Comparison of ENCODE assay signal across 23 mouse cellular contexts in the genomic region with DNA sequence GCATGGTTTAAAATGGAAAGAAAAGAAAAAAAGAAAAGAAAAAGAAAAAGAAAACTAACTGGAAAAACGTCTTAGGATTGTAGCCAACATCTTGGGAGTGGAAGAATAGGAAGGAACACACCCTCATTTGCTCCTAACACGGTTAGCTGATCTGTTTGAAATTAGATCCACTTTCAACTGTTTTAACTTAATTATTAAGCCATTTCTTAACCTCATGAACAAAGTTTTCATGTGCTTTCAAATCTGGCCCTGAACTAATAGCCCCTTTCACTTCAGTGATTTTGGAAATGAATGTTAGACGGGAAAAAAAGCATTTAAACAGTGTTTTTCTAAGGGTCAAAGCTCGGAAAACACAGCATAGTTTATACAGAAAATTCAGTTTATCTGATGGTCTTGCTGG.
DNase-seq lines count a peak whose midpoint lies in the region; ATAC-seq lines count a peak whose summit lies in the region.
"Had no signal": no experiment of that assay in that cellular context is flagged by ENCODE, and none has a peak within 500 bp of the region (broad histone marks: within the 10 kb centered on the region; RNA-seq: fewer than 3 reads in every experiment).

No protein-coding gene starts in this region.

- peak; percentile 23 for DNase-seq in embryonic facial prominence, embryonic 14.5 days (ENCODE audit: low spot score)
- DNase-seq in embryonic facial prominence, embryonic 10.5 days (ENCODE audit: low spot score), result no peak
- no peak for DNase-seq in kidney, postnatal 10 days
- peak; percentile 21 for DNase-seq in midbrain, embryonic 11.5 days (ENCODE audit: low spot score, missing footprints)
- DNase-seq: adrenal gland, postnatal 10 days; B cell, adult 2 months; cerebellum, adult 11 months; cerebellum, adult 8-10 months; cerebellum, postnatal 14 days; embryo, embryonic 11 days; gastrocnemius, postnatal 10 days; heart, adult 18-20 months; heart, postnatal 10 days; heart, postnatal 4 days had no signal

- no peak overlapping the region for H3K27ac ChIP-seq in embryonic facial prominence, embryonic 14.5 days (replicated peaks; ENCODE audit: low read depth, low read length)
- H3K27ac ChIP-seq in embryonic facial prominence, embryonic 10.5 days (replicated peaks), result no peak overlapping the region
- H3K27ac ChIP-seq in forebrain, embryonic 15.5 days (replicated peaks), result peak overlapping the region; percentile 73; the same call in 1 of the 2 replicates
- no peak overlapping the region for H3K27ac ChIP-seq in forebrain, embryonic 16.5 days (ENCODE audit: low read length)
- peak overlapping the region; percentile 84 for H3K27ac ChIP-seq in kidney, embryonic 15.5 days
- H3K27ac ChIP-seq in midbrain, embryonic 11.5 days (ENCODE audit: low read depth, low read length), result no peak overlapping the region
- no peak overlapping the region for H3K27ac ChIP-seq in midbrain, embryonic 16.5 days (ENCODE audit: low read length)
- H3K27ac ChIP-seq: embryonic facial prominence, embryonic 12.5 days; heart, embryonic 10.5 days; hindbrain, embryonic 12.5 days had no signal

- ATAC-seq in embryonic facial prominence, embryonic 14.5 days (ENCODE audit: low read depth), result no peak
- ATAC-seq in forebrain, embryonic 15.5 days (replicated peaks), result no peak
- no peak for ATAC-seq in forebrain, embryonic 16.5 days
- ATAC-seq in kidney, embryonic 15.5 days (replicated peaks; ENCODE audit: low FRiP score), result peak; percentile 61
- no peak for ATAC-seq in midbrain, embryonic 11.5 days (ENCODE audit: low FRiP score)
- no peak for ATAC-seq in midbrain, embryonic 16.5 days
- ATAC-seq: CD4-positive, CD25-positive, alpha-beta regulatory T cell, adult 4 months; hindbrain, embryonic 16.5 days had no signal

- H3K9me3 ChIP-seq in embryonic facial prominence, embryonic 14.5 days (ENCODE audit: control insufficient read depth, low read length), result no peaks in the 10 kb centered on the region
- H3K9me3 ChIP-seq in embryonic facial prominence, embryonic 10.5 days, result peaks cover 7% of the 10 kb centered on the region; the same call in 1 of the 2 replicates
- no peaks in the 10 kb centered on the region for H3K9me3 ChIP-seq in forebrain, embryonic 15.5 days
- no peaks in the 10 kb centered on the region for H3K9me3 ChIP-seq in forebrain, embryonic 16.5 days (ENCODE audit: control insufficient read depth, low read length)
- 0 out of 2 replicates have a peak, but pooled peaks cover 4% of the 10 kb centered on the region for H3K9me3 ChIP-seq in kidney, embryonic 15.5 days (replicated peaks)
- no peaks in the 10 kb centered on the region for H3K9me3 ChIP-seq in midbrain, embryonic 11.5 days (ENCODE audit: control insufficient read depth, low read length)
- no peaks in the 10 kb centered on the region for H3K9me3 ChIP-seq in midbrain, embryonic 16.5 days (replicated peaks; ENCODE audit: control insufficient read depth, low read length, poor library complexity, severe bottlenecking)
- H3K9me3 ChIP-seq: embryonic facial prominence, embryonic 12.5 days; heart, embryonic 10.5 days; hindbrain, embryonic 12.5 days had no signal

- H3K4me1 ChIP-seq in embryonic facial prominence, embryonic 14.5 days (ENCODE audit: control insufficient read depth, insufficient read depth, low read length), result peaks cover 15% of the 10 kb centered on the region
- H3K4me1 ChIP-seq in embryonic facial prominence, embryonic 10.5 days, result peaks cover 22% of the 10 kb centered on the region
- H3K4me1 ChIP-seq in forebrain, embryonic 15.5 days, result peaks cover 26% of the 10 kb centered on the region
- peaks cover 10% of the 10 kb centered on the region for H3K4me1 ChIP-seq in forebrain, embryonic 16.5 days (replicated peaks; ENCODE audit: control insufficient read depth, insufficient read depth, low read length)
- H3K4me1 ChIP-seq in kidney, embryonic 15.5 days, result peaks cover 32% of the 10 kb centered on the region
- H3K4me1 ChIP-seq in midbrain, embryonic 11.5 days (ENCODE audit: control insufficient read depth, insufficient read depth, low read length), result no peaks in the 10 kb centered on the region
- H3K4me1 ChIP-seq in midbrain, embryonic 16.5 days (ENCODE audit: control insufficient read depth, insufficient read depth, low read length), result no peaks in the 10 kb centered on the region

- WGBS in embryonic facial prominence, embryonic 14.5 days, result 50% methylated on average over 4 of the region's 4 CpGs
- 69% methylated on average over 4 of the region's 4 CpGs for WGBS in embryonic facial prominence, embryonic 10.5 days
- WGBS in forebrain, embryonic 15.5 days, result 29% methylated on average over 4 of the region's 4 CpGs
- 20% methylated on average over 4 of the region's 4 CpGs for WGBS in forebrain, embryonic 16.5 days
- WGBS in kidney, embryonic 15.5 days, result 43% methylated on average over 4 of the region's 4 CpGs
- 80% methylated on average over 4 of the region's 4 CpGs for WGBS in midbrain, embryonic 11.5 days
- 67% methylated on average over 4 of the region's 4 CpGs for WGBS in midbrain, embryonic 16.5 days

- H3K27me3 ChIP-seq in embryonic facial prominence, embryonic 14.5 days (replicated peaks; ENCODE audit: control insufficient read depth, insufficient read depth, low read length), result no peaks in the 10 kb centered on the region
- no peaks in the 10 kb centered on the region for H3K27me3 ChIP-seq in embryonic facial prominence, embryonic 10.5 days (replicated peaks; ENCODE audit: low read depth, poor library complexity, severe bottlenecking)
- H3K27me3 ChIP-seq in forebrain, embryonic 15.5 days, result no peaks in the 10 kb centered on the region
- no peaks in the 10 kb centered on the region for H3K27me3 ChIP-seq in forebrain, embryonic 16.5 days (replicated peaks; ENCODE audit: control insufficient read depth, insufficient read depth, low read length)
- no peaks in the 10 kb centered on the region for H3K27me3 ChIP-seq in kidney, embryonic 15.5 days
- H3K27me3 ChIP-seq in midbrain, embryonic 11.5 days (ENCODE audit: control insufficient read depth, insufficient read depth, low read length), result no peaks in the 10 kb centered on the region
- H3K27me3 ChIP-seq in midbrain, embryonic 16.5 days (ENCODE audit: control insufficient read depth, insufficient read depth, low read depth, low read length), result no peaks in the 10 kb centered on the region
- H3K27me3 ChIP-seq: embryonic facial prominence, embryonic 12.5 days; hindbrain, embryonic 12.5 days had no signal

- no peak overlapping the region for H3K9ac ChIP-seq in embryonic facial prominence, embryonic 14.5 days (ENCODE audit: low read depth, low read length)
- H3K9ac ChIP-seq in forebrain, embryonic 15.5 days (replicated peaks), result no peak overlapping the region
- no peak overlapping the region for H3K9ac ChIP-seq in forebrain, embryonic 16.5 days (replicated peaks; ENCODE audit: low read depth, low read length)
- no peak overlapping the region for H3K9ac ChIP-seq in kidney, embryonic 15.5 days
- H3K9ac ChIP-seq in midbrain, embryonic 11.5 days (ENCODE audit: low read length), result no peak overlapping the region
- H3K9ac ChIP-seq in midbrain, embryonic 16.5 days (ENCODE audit: low read depth, low read length), result no peak overlapping the region
- H3K9ac ChIP-seq: embryonic facial prominence, embryonic 12.5 days; hindbrain, embryonic 12.5 days had no signal

- no peak overlapping the region for H3K4me2 ChIP-seq in embryonic facial prominence, embryonic 14.5 days (ENCODE audit: low read depth, low read length)
- H3K4me2 ChIP-seq in forebrain, embryonic 15.5 days (replicated peaks), result no peak overlapping the region
- no peak overlapping the region for H3K4me2 ChIP-seq in forebrain, embryonic 16.5 days (ENCODE audit: low read length)
- H3K4me2 ChIP-seq in kidney, embryonic 15.5 days, result no peak overlapping the region
- no peak overlapping the region for H3K4me2 ChIP-seq in midbrain, embryonic 11.5 days
- H3K4me2 ChIP-seq in midbrain, embryonic 16.5 days (ENCODE audit: low read length), result no peak overlapping the region
- H3K4me2 ChIP-seq: embryonic facial prominence, embryonic 12.5 days; hindbrain, embryonic 12.5 days had no signal

- no peak overlapping the region for H3K4me3 ChIP-seq in embryonic facial prominence, embryonic 14.5 days (ENCODE audit: low read depth, low read length)
- no peak overlapping the region for H3K4me3 ChIP-seq in embryonic facial prominence, embryonic 10.5 days
- H3K4me3 ChIP-seq in forebrain, embryonic 15.5 days, result no peak overlapping the region
- no peak overlapping the region for H3K4me3 ChIP-seq in forebrain, embryonic 16.5 days (replicated peaks; ENCODE audit: low read length)
- H3K4me3 ChIP-seq in kidney, embryonic 15.5 days (replicated peaks), result no peak overlapping the region
- H3K4me3 ChIP-seq in midbrain, embryonic 11.5 days (ENCODE audit: low read depth, low read length), result no peak overlapping the region
- no peak overlapping the region for H3K4me3 ChIP-seq in midbrain, embryonic 16.5 days (ENCODE audit: low read depth, low read length)
- H3K4me3 ChIP-seq: embryonic facial prominence, embryonic 12.5 days; heart, embryonic 10.5 days; hindbrain, embryonic 12.5 days had no signal

- no peaks in the 10 kb centered on the region for H3K36me3 ChIP-seq in embryonic facial prominence, embryonic 14.5 days (ENCODE audit: control insufficient read depth, insufficient read depth, low read length)
- H3K36me3 ChIP-seq in embryonic facial prominence, embryonic 10.5 days (replicated peaks), result peaks cover 13% of the 10 kb centered on the region
- H3K36me3 ChIP-seq in forebrain, embryonic 15.5 days, result peaks cover 5% of the 10 kb centered on the region; the same call in 1 of the 2 replicates
- H3K36me3 ChIP-seq in forebrain, embryonic 16.5 days (ENCODE audit: control insufficient read depth, insufficient read depth), result no peaks in the 10 kb centered on the region
- peaks cover 12% of the 10 kb centered on the region for H3K36me3 ChIP-seq in kidney, embryonic 15.5 days
- H3K36me3 ChIP-seq in midbrain, embryonic 11.5 days (ENCODE audit: control insufficient read depth, insufficient read depth, low read length), result no peaks in the 10 kb centered on the region
- no peaks in the 10 kb centered on the region for H3K36me3 ChIP-seq in midbrain, embryonic 16.5 days (ENCODE audit: control insufficient read depth, insufficient read depth, low read length)

Comparison
In these comparisons a context has a peak if more than half of its experiments do, and no peak if none do; other contexts are left out.
1. DNase-seq: peak in embryonic facial prominence, embryonic 14.5 days (single experiment) and midbrain, embryonic 11.5 days (single experiment); none in embryonic facial prominence, embryonic 10.5 days (single experiment) and kidney, postnatal 10 days (single experiment).
2. H3K27ac ChIP-seq: peak in forebrain, embryonic 15.5 days (single experiment) and kidney, embryonic 15.5 days (single experiment); none in embryonic facial prominence, embryonic 14.5 days (single experiment), embryonic facial prominence, embryonic 10.5 days (single experiment), forebrain, embryonic 16.5 days (single experiment), midbrain, embryonic 11.5 days (single experiment) and midbrain, embryonic 16.5 days (single experiment).